Mouse (Mus musculus) liver, adult 2 months (tissue): ENCODE measurements around the gene Slc19a2. TPM values are rescaled to one million over a fixed set of nuclear protein-coding genes. Genes with fewer than 3 reads are reported as not detected.

Experiments
- DNase-seq: peaks from one replicate; pipeline ENCODE4 v3.0.0-alpha.2; 2011; ENCODE audit warnings: low read depth, low spot score; ENCODE audit errors: extremely low read depth
- H3K27ac ChIP-seq: fragments of 200-500 bp; replicated peaks from 2 replicates; pipeline ENCODE4 v1.5.1; 2012; ENCODE audit warnings: low read depth, mild to moderate bottlenecking, control low read depth, inconsistent platforms, low read length; ENCODE audit not compliant: insufficient read depth
- H3K27me3 ChIP-seq: fragments of 200-500 bp; 2 replicates; pipeline ENCODE4 v1.6.1; 2012; ENCODE audit warnings: mild to moderate bottlenecking, moderate library complexity, low read length, inconsistent platforms; ENCODE audit not compliant: control insufficient read depth, insufficient read depth
- H3K36me3 ChIP-seq: fragments of 200-500 bp; 2 replicates; pipeline ENCODE4 v1.6.1; 2012; ENCODE audit warnings: low read length, inconsistent platforms; ENCODE audit not compliant: control insufficient read depth, insufficient read depth
- H3K4me1 ChIP-seq: fragments of 200-500 bp; 2 replicates; pipeline ENCODE4 v1.6.1; 2011; ENCODE audit warnings: low read length; ENCODE audit not compliant: control insufficient read depth, insufficient read depth
- H3K4me3 ChIP-seq: fragments of 200-500 bp; 2 replicates; pipeline ENCODE4 v1.5.1; 2011; ENCODE audit warnings: low read depth, mild to moderate bottlenecking, control low read depth, low read length, moderate library complexity; ENCODE audit not compliant: insufficient read depth
- H3K79me2 ChIP-seq: fragments of 200-500 bp; 2 replicates; pipeline ENCODE4 v1.6.1; 2012; ENCODE audit warnings: inconsistent platforms, mild to moderate bottlenecking, low read length, moderate library complexity; ENCODE audit not compliant: control insufficient read depth, insufficient read depth
- H3K9ac ChIP-seq: fragments of 200-500 bp; 2 replicates; pipeline ENCODE4 v1.6.1; 2012; ENCODE audit warnings: low read depth, mild to moderate bottlenecking, control low read depth, inconsistent platforms, low read length
- CTCF ChIP-seq: fragments of 200-500 bp; IDR thresholded peaks from 2 replicates; pipeline ENCODE4 v1.5.1; 2011; ENCODE audit warnings: low read depth, low read length, control low read depth
- POLR2A ChIP-seq: fragments of 200-500 bp; IDR thresholded peaks from 2 replicates; pipeline ENCODE4 v1.6.1; 2011; ENCODE audit warnings: low read length, control low read depth; ENCODE audit not compliant: insufficient read depth; ENCODE audit errors: extremely low read depth
- WGBS: fragments of 180-500 bp; shearing (Covaris S2); methylation state at CpG from one replicate; pipeline ENCODE4 v1.1.7; 2018; 5-methylcytosine and 5-hydroxymethylcytosine counted together
- polyA plus RNA-seq: library from polyadenylated mRNA; depleted of rRNA; stranded (reverse); fragments of >200 nt; gene quantifications from 2 replicates; pipeline ENCODE4 v1.2.3, GENCODE M21; 2012; rRNA removed
- total RNA-seq: library from RNA; depleted of rRNA; stranded (reverse); fragments of >200 nt; gene quantifications from 2 replicates; pipeline ENCODE4 v1.2.3, GENCODE M21; 2014; rRNA removed

The Slc19a2 gene
- total and polyA plus RNA-seq, 2 experiments: 84.5 to 96.1 TPM

DNA sequence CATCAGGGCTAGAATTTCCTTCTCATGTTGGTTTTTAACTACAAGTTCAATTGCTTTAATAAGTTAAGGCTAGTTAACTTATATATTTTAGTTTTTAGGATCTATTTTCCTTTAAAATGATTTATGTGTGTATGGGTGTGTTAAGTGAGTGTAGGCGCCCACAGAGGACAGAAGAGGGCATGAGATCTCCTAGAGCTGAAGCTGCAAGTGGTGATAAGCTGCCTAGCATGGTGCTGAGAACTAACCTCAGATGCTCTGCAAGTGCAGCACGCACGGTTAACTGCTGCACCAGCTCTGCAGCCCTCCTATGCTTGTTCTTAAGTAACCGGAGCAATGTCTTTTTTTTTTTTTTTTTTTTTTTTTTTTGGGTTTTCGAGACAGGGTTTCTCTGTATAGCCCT lies 47.6 kb downstream of the Slc19a2 start:
- TF ChIP-seq CTCF (no peak), POLR2A (no peak)
- Histone ChIP-seq H3K4me1 (no peaks in the 10 kb centered on the region), H3K36me3 (peaks cover 50% of the 10 kb centered on the region), H3K27me3 (no peaks in the 10 kb centered on the region), H3K9ac (no peak overlapping the region), H3K4me3 (no peak overlapping the region), H3K79me2 (no peaks in the 10 kb centered on the region), H3K27ac (no peak overlapping the region)
- no peak for DNase-seq
- 93% methylated on average over 4 of the region's 5 CpGs for WGBS

DNA sequence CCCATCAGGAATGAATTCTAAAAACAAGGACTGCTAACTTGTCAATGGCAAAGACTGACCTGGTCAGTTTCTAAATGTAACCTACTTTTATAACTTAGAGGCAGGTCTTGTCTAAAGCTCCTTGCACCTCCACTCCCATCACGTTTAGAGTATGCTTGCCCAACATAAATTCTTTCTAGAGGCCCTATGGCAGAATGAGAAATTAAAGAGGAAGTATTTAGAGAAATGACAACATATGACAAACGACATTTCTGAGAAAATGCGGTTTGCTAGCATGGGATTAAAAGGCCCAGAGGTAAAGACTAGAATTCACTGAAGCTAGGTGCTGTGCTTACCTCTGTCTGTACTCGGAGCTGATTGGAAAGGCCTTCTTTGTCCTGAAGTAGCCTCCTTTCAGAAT lies 53.1 kb downstream of the Slc19a2 start:
- no peak for TF ChIP-seq POLR2A
- no peak for TF ChIP-seq CTCF
- Histone ChIP-seq H3K9ac (no peak overlapping the region), H3K4me1 (no peaks in the 10 kb centered on the region), H3K27me3 (no peaks in the 10 kb centered on the region), H3K36me3 (peaks cover 34% of the 10 kb centered on the region), H3K79me2 (peaks cover 3% of the 10 kb centered on the region; the same call in 1 of the 2 replicates), H3K27ac (no peak overlapping the region), H3K4me3 (no peak overlapping the region)
- DNase-seq: no peak
- 87% methylated on average over 4 of the region's 4 CpGs for WGBS

DNA sequence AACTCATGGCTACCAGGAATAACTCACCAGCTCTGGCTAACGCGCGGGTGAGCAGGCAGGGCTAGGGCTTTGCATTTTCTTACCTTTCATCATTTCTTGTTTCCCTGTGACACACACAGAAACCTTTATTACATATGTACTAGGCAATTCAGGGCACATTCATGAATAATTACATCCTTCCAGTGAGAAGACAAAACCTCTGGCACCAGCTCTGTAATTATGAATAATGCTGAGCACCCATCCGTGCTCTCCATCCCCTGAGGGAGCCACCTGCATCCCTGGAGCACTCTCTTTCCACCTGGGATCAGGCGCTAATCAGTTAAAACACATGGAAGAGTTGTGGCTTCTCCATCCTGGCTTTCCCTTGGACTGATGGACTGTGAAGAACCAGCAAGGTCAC lies 55.0 kb downstream of the Slc19a2 start, which contains the start of gene Nme7:
Nme7 (plus strand) TSS at position 301 of the 400 bp plus-strand sequence.
- no peak within 1 kb of the TSS for H3K4me3 ChIP-seq
- TF ChIP-seq CTCF: no peak
- no peak for TF ChIP-seq POLR2A
- no peaks in the 10 kb centered on the region for H3K27me3 ChIP-seq
- peaks cover 19% of the 10 kb centered on the region for H3K36me3 ChIP-seq
- H3K27ac ChIP-seq: no peak within 1 kb of the TSS
- peaks cover 3% of the 10 kb centered on the region; the same call in 1 of the 2 replicates for H3K79me2 ChIP-seq
- 92% methylated on average over 5 of the region's 5 CpGs for WGBS
- no peak for DNase-seq
- no peak within 1 kb of the TSS for H3K9ac ChIP-seq
- peaks cover 1% of the 10 kb centered on the region for H3K4me1 ChIP-seq

DNA sequence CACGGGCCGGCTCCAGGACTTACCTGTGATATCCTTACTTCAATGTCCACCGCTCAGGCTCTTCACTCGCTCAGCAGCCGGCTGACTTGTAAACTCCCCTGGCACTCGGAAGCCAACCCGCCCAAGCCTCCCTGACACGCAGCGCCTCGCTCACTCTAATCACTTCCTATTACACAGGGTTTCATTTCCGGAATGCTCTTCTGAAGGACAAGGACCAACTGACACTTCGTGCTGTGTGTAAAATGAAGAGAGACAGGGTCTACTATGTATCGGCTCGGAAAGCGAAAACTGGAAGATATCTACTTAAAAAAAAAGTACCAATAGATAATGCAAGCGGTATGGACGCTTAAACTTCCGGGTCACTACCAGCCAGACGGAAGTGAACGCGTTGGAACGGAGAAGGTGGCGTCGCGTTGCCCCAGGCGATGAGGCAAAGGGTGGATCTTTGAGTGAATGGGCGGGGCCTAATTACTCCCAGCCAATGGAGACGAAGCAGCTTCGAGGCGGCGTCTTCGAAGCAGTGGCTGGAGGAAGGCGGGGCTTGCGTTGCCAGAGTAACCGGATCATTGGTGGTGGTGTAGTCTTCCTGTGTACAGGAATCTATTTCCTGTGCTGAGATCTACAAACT lies 58.4 kb downstream of the Slc19a2 start, which contains the start of gene Blzf1:
Blzf1 (minus strand) TSS at position 366 of the 628 bp plus-strand sequence.
- H3K27ac ChIP-seq: peak within 1 kb of the TSS; percentile 26
- peaks cover 1% of the 10 kb centered on the region for H3K4me1 ChIP-seq
- H3K36me3 ChIP-seq: peaks cover 4% of the 10 kb centered on the region; the same call in 1 of the 2 replicates
- H3K79me2 ChIP-seq: peaks cover 3% of the 10 kb centered on the region; the same call in 1 of the 2 replicates
- DNase-seq: peak; percentile 92
- H3K27me3 ChIP-seq: no peaks in the 10 kb centered on the region
- peak within 1 kb of the TSS; percentile 90 for H3K4me3 ChIP-seq
- under 1% methylated on average over 35 of the region's 35 CpGs for WGBS
- peak; percentile 47; the same call in 1 of the 2 replicates for TF ChIP-seq POLR2A
- TF ChIP-seq CTCF: no peak
- H3K9ac ChIP-seq: peak within 1 kb of the TSS; percentile 81

DNA sequence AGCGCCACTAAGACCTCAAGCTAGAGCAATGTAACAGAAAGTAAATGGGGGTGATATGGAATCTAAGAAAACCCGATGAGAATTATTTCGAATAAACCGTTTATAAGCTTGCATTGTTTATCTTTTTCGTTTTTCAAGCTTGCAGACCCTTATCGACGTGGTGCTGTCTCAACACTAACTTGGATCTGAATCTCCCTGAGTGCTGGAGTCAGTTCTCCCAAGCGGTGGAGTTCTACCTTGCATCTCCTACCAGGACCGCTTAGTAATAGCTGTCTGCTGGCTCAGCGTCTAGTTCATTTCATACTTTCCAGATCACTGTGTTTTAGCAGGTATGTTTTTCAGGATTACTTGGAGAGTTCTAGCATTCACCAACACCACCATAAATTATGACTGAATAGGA lies 59.1 kb downstream of the Slc19a2 start:
- Histone ChIP-seq H3K9ac (peak overlapping the region; percentile 31; the same call in 1 of the 2 replicates), H3K79me2 (peaks cover 3% of the 10 kb centered on the region; the same call in 1 of the 2 replicates), H3K27ac (no peak overlapping the region), H3K4me1 (peaks cover 1% of the 10 kb centered on the region), H3K27me3 (no peaks in the 10 kb centered on the region), H3K36me3 (0 out of 2 replicates have a peak, but pooled peaks cover 1% of the 10 kb centered on the region), H3K4me3 (peak overlapping the region; percentile 48)
- no peak for TF ChIP-seq POLR2A
- no peak for TF ChIP-seq CTCF
- WGBS: 12% methylated on average over 10 of the region's 10 CpGs
- DNase-seq: no peak

DNA sequence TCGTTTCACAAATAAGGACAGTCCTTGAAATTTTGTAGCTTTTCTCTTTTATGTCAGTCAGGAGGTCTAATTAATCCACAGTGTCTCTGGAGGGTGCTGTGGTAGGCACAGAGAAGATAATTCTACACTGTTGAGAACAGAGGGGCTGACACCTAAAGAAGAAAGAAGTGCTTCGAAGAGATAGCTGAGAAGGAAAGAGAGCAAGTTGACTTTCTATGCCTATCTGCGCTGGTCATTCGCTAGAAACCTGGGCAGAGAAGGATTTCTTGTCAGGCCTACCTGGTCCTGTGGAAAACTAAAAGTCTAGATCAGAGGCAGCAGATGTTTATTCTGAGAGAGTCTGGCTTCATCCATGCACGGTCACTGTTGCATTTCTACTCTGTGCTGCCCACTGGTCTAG lies 65.2 kb downstream of the Slc19a2 start:
- Histone ChIP-seq H3K27ac (no peak overlapping the region), H3K4me3 (no peak overlapping the region), H3K27me3 (no peaks in the 10 kb centered on the region), H3K36me3 (no peaks in the 10 kb centered on the region), H3K9ac (no peak overlapping the region), H3K79me2 (no peaks in the 10 kb centered on the region), H3K4me1 (no peaks in the 10 kb centered on the region)
- WGBS: 93% methylated on average over 5 of the region's 5 CpGs
- TF ChIP-seq POLR2A (no peak), CTCF (no peak)
- no peak for DNase-seq

Other genes with a start within 250 kb of the Slc19a2 start
- gene Sele, start 200.8 kb upstream of the Slc19a2 start, total RNA-seq: 0.07 TPM in 1 of 2 replicates, not detected in the other
- 0.05 TPM in 1 of 2 replicates, not detected in the other for gene Sele, start 200.8 kb upstream of the Slc19a2 start, polyA plus RNA-seq
- gene Sell, start 187.1 kb upstream of the Slc19a2 start, total RNA-seq: 1.0 and 1.1 TPM in 2 replicates
- gene Sell, start 187.1 kb upstream of the Slc19a2 start, polyA plus RNA-seq: 0.36 and 0.78 TPM in 2 replicates
- gene Selp, start 133.8 kb upstream of the Slc19a2 start, total RNA-seq: 0.65 and 1.1 TPM in 2 replicates
- gene Selp, start 133.8 kb upstream of the Slc19a2 start, polyA plus RNA-seq: 0.40 and 1.1 TPM in 2 replicates
- gene F5, start 97.2 kb upstream of the Slc19a2 start, total RNA-seq: 157 and 197 TPM in 2 replicates
- 77.7 and 79.8 TPM in 2 replicates for gene F5, start 97.2 kb upstream of the Slc19a2 start, polyA plus RNA-seq
- gene Ccdc181, start 26.5 kb downstream of the Slc19a2 start, total RNA-seq: 2.5 and 3.9 TPM in 2 replicates
- 0.91 and 1.1 TPM in 2 replicates for gene Ccdc181, start 26.5 kb downstream of the Slc19a2 start, polyA plus RNA-seq
- gene Nme7, start 55.1 kb downstream of the Slc19a2 start, total RNA-seq: 12.8 and 17.1 TPM in 2 replicates
- gene Nme7, start 55.1 kb downstream of the Slc19a2 start, polyA plus RNA-seq: 2.4 and 3.4 TPM in 2 replicates
- 6.8 and 7.6 TPM in 2 replicates for gene Blzf1, start 58.4 kb downstream of the Slc19a2 start, total RNA-seq
- gene Blzf1, start 58.4 kb downstream of the Slc19a2 start, polyA plus RNA-seq: 1.9 and 2.0 TPM in 2 replicates
- gene Atp1b1, start 209.3 kb downstream of the Slc19a2 start, total RNA-seq: 30.5 and 39.1 TPM in 2 replicates
- 22.4 and 26.0 TPM in 2 replicates for gene Atp1b1, start 209.3 kb downstream of the Slc19a2 start, polyA plus RNA-seq